8 mouse cellular contexts compared by ENCODE assay signal in genomic region chr19:59076131-59076530, GRCm38 (mm10). TPM values are rescaled to one million over a fixed set of nuclear protein-coding genes. Genes with fewer than 3 reads are reported as not detected.
A peak's percentile ranks its signal among the peaks of the same experiment; 100 is the strongest.
DNase-seq lines count a peak whose midpoint lies in the region; ATAC-seq lines count a peak whose summit lies in the region.

No protein-coding gene starts in this region.

- no peak overlapping the region for H3K27ac ChIP-seq in forebrain, embryonic 11.5 days (ENCODE audit: low read depth, low read length)

- no peak for ATAC-seq in forebrain, embryonic 11.5 days (replicated peaks; ENCODE audit: low FRiP score)

- intact Hi-C loops in left cerebral cortex, postnatal 25 days (cut with DNase I), result loop anchor here (5.0 to 10.0 kb wide), 3 partner anchors 89 to 134 kb away; partner anchors contain the start of genes Eno4 and Hspa12a

- H3K4me3 ChIP-seq in forebrain, embryonic 11.5 days (ENCODE audit: low read depth, low read length), result peak overlapping the region; percentile 67; the same call in 1 of the 2 replicates

- peak; percentile 12 to 17 for DNase-seq in cerebellum, postnatal 10 days
- no peak for DNase-seq in cerebellum, postnatal 14 days
- DNase-seq in A20 (ENCODE audit: low read depth, low spot score), result peak; percentile 6
- DNase-seq in forebrain, embryonic 11.5 days (ENCODE audit: low spot score), result no peak
- DNase-seq in lung, postnatal 10 days, result peak; percentile 15
- DNase-seq in frontal cortex, postnatal 25 days (ENCODE audit: low spot score in 2 of 2), result no peak
- DNase-seq in spleen, postnatal 14 days (ENCODE audit: low spot score in 2 of 2), result no peak
- DNase-seq in left cerebral cortex, postnatal 25 days (ENCODE audit: low spot score in 2 of 2), result no peak

- H3K4me1 ChIP-seq in forebrain, embryonic 11.5 days (replicated peaks; ENCODE audit: control insufficient read depth, insufficient read depth, low read length), result peaks cover 2% of the 10 kb centered on the region; the same call in 1 of the 2 replicates

- H3K36me3 ChIP-seq in forebrain, embryonic 11.5 days (ENCODE audit: control insufficient read depth, insufficient read depth, low read length), result no peaks in the 10 kb centered on the region

- peaks cover 23% of the 10 kb centered on the region for H3K27me3 ChIP-seq in forebrain, embryonic 11.5 days (ENCODE audit: control insufficient read depth, insufficient read depth, low read length)

- H3K9ac ChIP-seq in forebrain, embryonic 11.5 days (ENCODE audit: low read length), result no peak overlapping the region

- peak overlapping the region; percentile 100 for H3K4me2 ChIP-seq in forebrain, embryonic 11.5 days (ENCODE audit: low read depth, low read length, severe bottlenecking)

- H3K9me3 ChIP-seq in forebrain, embryonic 11.5 days (ENCODE audit: control insufficient read depth, low read length), result no peaks in the 10 kb centered on the region

- 14% methylated on average over 5 of the region's 5 CpGs for WGBS in forebrain, embryonic 11.5 days

RNA-seq across cellular contexts. Expression of gene Shtn1, which starts 0.2 kb away (rescaled TPM):
- 6.0 and 6.2 TPM in 2 replicates for polyA plus RNA-seq in forebrain, embryonic 11.5 days (2014; fragmentation: Nextera tagmentation; extraction: Ambion mirVana)
- total RNA-seq in left cerebral cortex, postnatal 25 days (2021), result 10 to 100 TPM; 18.7 to 19.3 TPM

Comparison
In these comparisons a context has a peak if more than half of its experiments do, and no peak if none do; other contexts are left out.
1. DNase-seq: peak in cerebellum, postnatal 10 days (2 of 2), A20 (single experiment) and lung, postnatal 10 days (single experiment); none in cerebellum, postnatal 14 days (0 of 2), forebrain, embryonic 11.5 days (single experiment), frontal cortex, postnatal 25 days (0 of 2), spleen, postnatal 14 days (0 of 2) and left cerebral cortex, postnatal 25 days (0 of 2).